Mouse (Mus musculus): ENCODE measurements around the gene Dvl2.
"Not testable (repeated sequence)": the region's sequence is repeated elsewhere in the genome, so short reads cannot be mapped to it uniquely, and the experiment has no call there.

Dvl2 gene

GRCm38 (mm10) chr11:70000396-70000898 lies at the start of gene Dvl2:
Gene Dvl2 (plus strand): TSS chr11:70000595.
- DNase-seq = peak; percentile 93

DNA sequence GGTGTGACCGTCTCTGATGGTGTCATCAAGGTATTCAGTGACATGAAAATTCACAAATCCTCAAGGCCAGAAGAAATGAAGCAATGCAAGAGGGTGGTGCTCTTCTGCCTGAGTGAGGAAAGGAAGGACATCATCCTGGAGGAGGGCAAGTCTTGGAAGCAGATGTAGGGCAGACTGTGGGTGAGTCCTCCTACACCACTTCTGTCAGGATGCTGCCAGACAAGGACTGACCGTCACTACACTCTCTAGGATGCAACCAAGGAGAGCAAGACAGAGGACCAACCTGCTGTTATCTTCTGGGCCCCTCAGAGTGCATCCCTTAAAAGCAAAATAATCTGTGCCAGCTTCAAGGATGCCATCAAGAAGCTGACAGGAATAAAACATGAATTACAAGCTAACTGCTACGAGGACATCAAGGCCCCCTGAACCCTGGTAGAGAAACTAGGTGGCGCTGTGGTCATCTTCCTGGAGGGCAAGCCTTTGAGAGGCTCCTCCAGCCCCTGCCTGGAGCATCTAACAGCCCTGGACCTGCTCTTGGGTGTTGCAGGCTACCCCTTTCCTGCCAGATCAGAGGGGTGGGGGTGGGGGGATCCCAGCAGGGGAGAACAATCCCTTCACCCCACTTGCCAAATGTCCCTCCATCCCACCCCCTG lies 49.5 kb upstream of the Dvl2 start:
- DNase-seq = no peak

- DNase-seq = no peak
Measured at GRCm38 (mm10) chr11:69952274-69952673, 48.1 kb upstream of the Dvl2 start.

GRCm38 (mm10) chr11:69953267-69953915 lies 47.0 kb upstream of the Dvl2 start:
- no peak for DNase-seq

DNA sequence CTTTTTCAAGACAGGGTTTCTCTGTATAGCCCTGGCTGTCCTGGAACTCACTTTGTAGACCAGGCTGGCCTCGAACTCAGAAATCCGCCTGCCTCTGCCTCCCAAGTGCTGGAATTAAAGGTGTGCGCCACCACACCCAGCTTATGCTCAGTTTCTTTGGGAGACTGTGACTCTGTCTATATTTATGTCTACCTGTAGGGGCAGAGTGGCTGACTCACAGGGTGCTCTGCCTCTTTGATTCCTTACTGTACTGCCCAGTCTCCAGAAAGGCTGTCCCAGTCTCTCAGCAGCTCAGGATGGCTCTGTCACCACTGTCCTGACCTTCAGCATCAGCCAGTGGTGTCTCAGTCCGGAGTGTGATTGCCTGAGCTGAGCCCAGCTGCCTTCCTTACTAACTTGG lies 44.8 kb upstream of the Dvl2 start:
- DNase-seq = not testable (repeated sequence)

GRCm38 (mm10) chr11:69956218-69956617 lies 44.2 kb upstream of the Dvl2 start:
- no peak for DNase-seq

DNA sequence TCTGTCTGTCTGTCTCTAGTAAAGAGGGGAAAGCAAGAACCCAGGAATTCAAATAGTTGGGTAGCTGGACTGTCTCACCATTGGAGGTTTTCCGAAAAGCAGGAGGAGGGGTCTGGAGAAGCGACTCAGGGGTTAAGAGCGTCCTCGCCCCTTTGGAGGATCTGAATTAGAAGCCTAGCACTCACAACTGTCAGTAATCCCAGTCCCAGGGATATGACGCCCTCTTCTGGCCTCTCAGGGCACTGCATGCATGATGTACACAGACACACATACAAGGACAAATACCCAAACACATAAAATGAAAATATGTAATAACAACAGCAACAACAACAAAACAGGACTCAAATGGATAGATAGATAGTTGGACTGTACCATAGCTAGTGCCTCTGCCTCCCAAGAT lies 39.8 kb upstream of the Dvl2 start:
- no peak for DNase-seq

GRCm38 (mm10) chr11:69961841-69962240 lies 38.6 kb upstream of the Dvl2 start:
- DNase-seq = no peak

- no peak for DNase-seq
Measured at GRCm38 (mm10) chr11:69964650-69965270, 35.6 kb upstream of the Dvl2 start, which contains the start of gene Cldn7. Gene Cldn7 (plus strand): TSS chr11:69964779.

- DNase-seq = no peak
Measured at GRCm38 (mm10) chr11:69965271-69966005, 35.0 kb upstream of the Dvl2 start.

DNA sequence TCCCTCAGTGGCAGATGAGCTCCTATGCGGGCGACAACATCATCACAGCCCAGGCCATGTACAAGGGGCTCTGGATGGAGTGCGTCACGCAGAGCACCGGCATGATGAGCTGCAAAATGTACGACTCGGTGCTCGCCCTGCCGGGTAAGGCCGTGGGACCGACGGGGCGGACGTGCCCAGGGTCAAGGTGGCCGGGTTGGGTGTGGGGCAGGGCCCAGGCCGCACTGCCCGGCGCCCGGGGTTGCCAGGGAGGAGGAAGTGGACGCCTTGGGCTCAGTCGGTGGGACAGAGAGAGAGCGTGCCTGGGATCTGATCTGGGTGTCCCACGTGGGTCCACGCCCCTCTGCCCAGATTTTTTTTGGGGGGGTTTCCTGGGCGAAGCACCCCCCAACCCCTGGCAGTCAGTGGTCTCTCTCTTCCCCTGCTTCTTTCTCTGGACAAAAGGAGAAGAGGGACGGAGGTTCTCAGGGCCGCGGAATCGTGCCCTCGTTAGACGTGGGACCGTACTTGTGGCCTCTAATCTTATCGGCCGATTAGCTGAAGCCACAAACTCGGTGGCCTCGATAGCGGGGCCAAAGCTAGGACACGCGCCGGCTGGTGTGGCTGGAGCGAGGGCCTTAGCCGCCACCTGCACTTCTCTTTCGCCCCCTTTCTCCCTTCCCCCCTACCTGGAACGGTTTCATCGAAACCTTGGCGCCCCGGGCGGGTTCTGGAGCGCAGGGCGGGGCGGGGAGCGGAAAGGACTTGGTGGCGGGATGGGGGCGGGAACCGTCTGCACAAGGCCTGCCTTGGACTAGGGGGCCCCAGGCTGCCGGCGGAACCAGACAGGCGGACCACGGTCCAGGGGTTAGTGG lies 34.2 kb upstream of the Dvl2 start:
- no peak for DNase-seq

DNA sequence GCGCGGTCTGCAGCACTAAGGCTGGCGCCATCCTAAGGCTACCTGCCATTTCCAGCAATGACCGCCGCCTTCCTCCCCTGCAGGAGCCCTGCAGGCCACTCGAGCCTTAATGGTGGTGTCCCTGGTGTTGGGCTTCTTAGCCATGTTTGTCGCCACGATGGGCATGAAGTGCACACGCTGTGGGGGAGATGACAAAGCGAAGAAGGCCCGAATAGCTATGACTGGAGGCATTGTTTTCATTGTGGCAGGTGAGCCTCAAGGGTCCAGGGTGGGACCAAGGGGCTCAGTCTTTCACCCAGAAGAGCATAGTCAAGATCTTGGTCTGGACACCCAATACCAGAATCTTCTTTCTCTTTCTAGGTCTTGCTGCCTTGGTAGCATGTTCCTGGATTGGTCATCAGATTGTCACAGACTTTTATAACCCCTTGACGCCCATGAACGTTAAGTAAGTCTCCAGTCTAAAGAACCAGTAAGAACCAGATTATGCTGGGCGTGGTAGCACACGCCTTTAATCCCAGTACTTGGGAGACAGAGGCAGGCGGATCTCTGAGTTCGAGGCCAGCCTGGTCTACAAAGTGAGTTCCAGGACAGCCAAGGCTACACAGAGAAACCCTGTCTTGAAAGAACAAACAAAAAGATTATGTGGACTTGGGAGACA lies 33.4 kb upstream of the Dvl2 start:
- no peak for DNase-seq

DNA sequence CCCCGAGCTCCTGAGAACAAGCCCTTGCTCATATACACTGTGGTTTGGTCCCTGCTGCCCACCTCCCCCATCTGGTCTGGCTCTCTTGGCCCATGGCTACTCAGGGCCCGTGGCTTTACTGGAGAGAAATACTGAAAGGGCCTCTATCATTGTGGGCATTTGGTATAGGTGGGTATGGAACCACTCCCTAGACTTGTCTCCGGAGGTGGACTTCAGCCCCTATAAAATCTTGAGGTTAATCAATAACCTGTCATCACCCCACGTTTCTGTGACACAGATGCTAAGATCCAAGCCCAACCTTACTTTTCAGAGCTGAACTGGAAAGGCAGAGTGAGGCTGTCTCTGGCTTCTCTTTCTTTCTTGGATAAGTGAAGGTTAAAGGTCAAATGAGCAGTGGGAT lies 31.6 kb upstream of the Dvl2 start:
- no peak for DNase-seq

GRCm38 (mm10) chr11:69970222-69970621 lies 30.2 kb upstream of the Dvl2 start:
- DNase-seq = no peak

DNA sequence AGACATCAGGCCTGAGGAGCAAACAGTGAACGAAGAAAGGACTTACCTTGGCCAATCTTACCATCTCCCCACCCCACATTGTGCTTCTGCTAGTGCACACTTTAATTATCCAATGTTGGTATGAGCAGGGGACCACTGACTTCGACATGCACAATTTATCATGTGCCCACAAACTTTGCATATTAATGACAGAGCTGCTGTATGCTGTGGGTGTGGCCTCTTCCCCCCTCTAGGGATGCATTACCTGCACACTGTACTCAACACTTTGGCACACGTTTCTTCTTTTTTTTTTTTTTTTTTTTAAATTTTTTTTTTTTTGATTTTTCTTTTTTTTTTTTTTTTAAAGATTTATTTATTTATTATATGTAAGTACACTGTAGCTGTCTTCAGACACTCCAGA lies 29.6 kb upstream of the Dvl2 start:
- DNase-seq = no peak

DNA sequence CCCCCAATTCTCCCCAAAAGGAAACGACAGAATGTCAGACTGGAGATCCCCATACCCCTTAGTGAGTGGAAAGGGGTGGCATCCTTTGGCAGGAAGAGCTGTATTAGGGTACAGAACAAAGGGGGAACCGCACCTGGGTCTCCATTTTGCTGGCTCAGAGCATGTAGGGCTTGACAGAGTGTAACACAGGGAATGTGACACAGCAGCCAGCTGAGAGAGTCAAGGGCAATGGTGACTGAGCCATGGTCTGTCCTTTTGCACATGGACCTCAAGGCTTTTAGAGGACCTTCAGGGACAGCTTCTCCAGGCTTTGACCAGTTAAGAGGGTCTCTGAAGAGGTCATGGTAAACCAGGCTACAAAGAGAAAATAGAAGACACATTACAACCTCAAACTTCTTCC lies 25.5 kb upstream of the Dvl2 start:
- no peak for DNase-seq

- no peak for DNase-seq
Measured at GRCm38 (mm10) chr11:69976271-69976670, 24.1 kb upstream of the Dvl2 start.

DNA sequence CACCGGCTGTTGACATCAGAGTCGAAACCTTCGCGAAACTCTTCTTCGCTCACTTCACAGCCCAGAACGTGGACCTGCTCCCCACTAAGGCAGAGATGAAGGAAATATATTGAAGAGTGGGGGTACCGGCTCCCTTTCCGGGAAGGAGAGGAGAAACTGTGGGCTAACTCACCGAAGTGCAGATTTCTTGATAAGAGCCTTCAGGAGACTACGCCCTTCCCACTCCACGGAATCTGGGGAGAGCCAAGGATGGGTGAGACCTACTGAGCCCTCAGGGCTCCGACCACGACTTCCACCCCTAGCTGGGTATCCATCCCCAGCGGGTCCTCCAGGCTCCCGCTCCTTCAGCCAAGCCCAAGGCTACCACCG lies 20.6 kb upstream of the Dvl2 start:
- DNase-seq = no peak

DNA sequence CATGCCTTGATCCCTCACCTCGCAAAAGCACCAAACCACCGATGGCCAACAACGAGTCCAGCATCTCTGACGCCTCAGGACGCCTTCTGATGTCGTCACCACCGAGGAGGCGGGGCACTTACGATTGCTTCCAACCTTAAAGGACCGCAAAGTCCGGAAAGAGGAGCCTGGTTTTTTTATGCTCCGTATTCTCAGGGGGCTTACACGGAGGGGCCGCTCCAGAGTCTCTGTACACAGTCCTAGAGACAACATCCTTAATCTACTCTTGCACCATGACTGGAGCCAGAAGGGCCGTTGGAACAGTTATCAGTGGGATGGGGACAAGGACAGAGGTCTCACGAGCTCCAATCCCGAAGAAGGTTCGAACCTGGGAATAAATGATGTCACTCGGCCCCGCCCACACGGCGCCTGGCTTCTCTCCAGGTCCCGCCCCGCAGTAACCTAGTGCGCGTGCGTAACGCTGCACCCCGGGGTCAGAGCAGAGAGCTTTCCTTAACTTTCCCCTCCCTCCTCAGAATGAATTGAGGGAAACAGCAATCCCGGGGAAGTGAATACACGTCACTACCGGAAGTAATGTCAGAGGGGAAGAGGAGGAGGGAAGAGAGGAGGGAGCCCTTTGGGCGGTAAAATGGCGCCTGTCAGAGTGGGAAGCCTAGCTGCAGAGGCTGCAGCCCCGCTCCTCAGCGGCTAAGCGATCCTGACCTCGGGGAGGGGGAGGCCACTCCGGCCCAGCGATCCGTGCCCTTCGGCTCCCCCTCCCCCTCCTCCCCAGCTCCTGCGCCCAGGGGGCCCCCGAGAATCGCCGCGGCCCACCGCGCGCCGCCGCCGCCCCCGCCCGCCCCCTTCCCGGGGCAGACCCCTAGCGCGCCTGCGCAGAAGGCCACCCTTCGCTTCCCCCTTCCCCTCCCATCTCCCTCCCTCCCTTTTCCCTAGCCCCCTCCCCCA lies 19.9 kb upstream of the Dvl2 start:
- peak; percentile 99 for DNase-seq

DNA sequence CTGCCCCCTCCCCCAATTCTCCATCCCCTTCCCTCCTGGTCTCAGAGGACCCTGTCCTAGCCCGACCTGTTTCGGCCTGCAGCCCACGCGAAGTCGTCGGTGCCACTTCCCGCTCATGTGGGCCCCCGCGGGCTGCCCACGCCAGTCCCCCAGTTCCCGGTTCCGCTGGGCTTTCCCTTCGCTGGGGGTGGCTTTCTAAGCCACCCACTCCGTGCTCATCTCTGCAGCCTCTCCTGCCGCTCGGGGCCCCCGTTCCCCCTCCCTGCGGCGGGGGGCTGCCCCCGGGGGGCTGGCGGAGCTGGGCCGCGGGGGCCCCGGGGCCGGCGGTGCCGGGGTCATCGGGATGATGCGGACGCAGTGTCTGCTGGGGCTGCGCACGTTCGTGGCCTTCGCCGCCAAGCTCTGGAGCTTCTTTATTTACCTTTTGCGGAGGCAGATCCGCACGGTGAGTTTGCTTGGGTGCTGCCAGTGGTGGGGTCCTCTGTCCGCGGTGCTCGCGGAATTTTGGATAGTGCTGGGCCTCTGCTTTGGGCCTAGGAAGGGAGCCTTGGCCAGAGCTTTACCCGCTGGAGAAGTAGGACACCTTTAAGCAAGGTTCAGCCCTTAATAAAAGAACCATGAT lies 19.1 kb upstream of the Dvl2 start, which contains the start of gene Ctdnep1:
TSS of gene Ctdnep1 (plus strand) at position 16 of the 622 bp plus-strand sequence.
- peak; percentile 71 for DNase-seq
